Mouse (Mus musculus): ENCODE data around the gene Hoxc9. TPM values are rescaled to one million over a fixed set of nuclear protein-coding genes. Genes with fewer than 3 reads are reported as not detected.

The Hoxc9 gene
- polyA plus RNA-seq (2015; fragmentation: Nextera tagmentation; extraction: Ambion mirVana): not detected in 2 replicates

- ATAC-seq: no peak
- Histone ChIP-seq H3K36me3 (no peaks in the 10 kb centered on the region), H3K9me3 (no peaks in the 10 kb centered on the region), H3K27me3 (peaks cover 100% of the 10 kb centered on the region), H3K4me2 (replicated peaks) (no peak within 1 kb of the TSS), H3K9ac (replicated peaks) (no peak within 1 kb of the TSS), H3K4me3 (replicated peaks) (no peak within 1 kb of the TSS), H3K27ac (no peak within 1 kb of the TSS), H3K4me1 (replicated peaks) (no peaks in the 10 kb centered on the region)
- whole genome bisulfite sequencing: 2% methylated on average over 17 of the region's 20 CpGs
These were observed at the start of gene Hoxc9 for GRCm38 (mm10) chr15:102976171-102976570. Gene Hoxc9, plus strand, starts transcription at chr15:102976439.

- Histone ChIP-seq H3K4me1 (replicated peaks) (no peaks in the 10 kb centered on the region), H3K9ac (replicated peaks) (no peak overlapping the region), H3K4me2 (replicated peaks) (no peak overlapping the region), H3K36me3 (no peaks in the 10 kb centered on the region), H3K27me3 (peaks cover 99% of the 10 kb centered on the region), H3K4me3 (replicated peaks) (no peak overlapping the region), H3K27ac (no peak overlapping the region), H3K9me3 (no peaks in the 10 kb centered on the region)
- under 1% methylated on average over 40 of the region's 40 CpGs for WGBS
- no peak for ATAC-seq
These were observed 49.1 kb upstream of the Hoxc9 start for GRCm38 (mm10) chr15:102927032-102927645.

GRCm38 (mm10) chr15:102931706-102932358, 44.4 kb upstream of the Hoxc9 start:
- Histone ChIP-seq H3K9me3 (no peaks in the 10 kb centered on the region), H3K4me3 (replicated peaks) (no peak overlapping the region), H3K36me3 (no peaks in the 10 kb centered on the region), H3K27me3 (peaks cover 100% of the 10 kb centered on the region), H3K4me1 (replicated peaks) (no peaks in the 10 kb centered on the region), H3K9ac (replicated peaks) (no peak overlapping the region), H3K27ac (no peak overlapping the region), H3K4me2 (replicated peaks) (no peak overlapping the region)
- no peak for ATAC-seq
- under 1% methylated on average over 23 of the region's 23 CpGs for WGBS

- Histone ChIP-seq H3K27me3 (peaks cover 100% of the 10 kb centered on the region), H3K9ac (replicated peaks) (no peak overlapping the region), H3K27ac (no peak overlapping the region), H3K4me3 (replicated peaks) (no peak overlapping the region), H3K4me2 (replicated peaks) (no peak overlapping the region), H3K4me1 (replicated peaks) (peaks cover 2% of the 10 kb centered on the region; the same call in 1 of the 2 replicates), H3K36me3 (no peaks in the 10 kb centered on the region), H3K9me3 (no peaks in the 10 kb centered on the region)
- whole genome bisulfite sequencing: 0% methylated on average over 12 of the region's 12 CpGs
- no peak for ATAC-seq
These were observed 41.8 kb upstream of the Hoxc9 start for GRCm38 (mm10) chr15:102934438-102934837.

- WGBS: under 1% methylated on average over 27 of the region's 27 CpGs
- H3K4me1 ChIP-seq (replicated peaks): peaks cover 6% of the 10 kb centered on the region; the same call in 1 of the 2 replicates
- H3K9ac ChIP-seq (replicated peaks): no peak overlapping the region
- H3K27ac ChIP-seq: no peak overlapping the region
- no peaks in the 10 kb centered on the region for H3K36me3 ChIP-seq
- no peak for ATAC-seq
- no peak overlapping the region for H3K4me2 ChIP-seq (replicated peaks)
- H3K9me3 ChIP-seq: no peaks in the 10 kb centered on the region
- no peak overlapping the region for H3K4me3 ChIP-seq (replicated peaks)
- peaks cover 100% of the 10 kb centered on the region for H3K27me3 ChIP-seq
These were observed 41.3 kb upstream of the Hoxc9 start for GRCm38 (mm10) chr15:102934897-102935296.

GRCm38 (mm10) chr15:102936279-102936972, 39.8 kb upstream of the Hoxc9 start, which contains the start of gene Hoxc12:
Gene Hoxc12, plus strand, starts transcription at chr15:102936757.
- H3K36me3 ChIP-seq: no peaks in the 10 kb centered on the region
- ATAC-seq: no peak
- H3K4me3 ChIP-seq (replicated peaks): no peak within 1 kb of the TSS
- 1% methylated on average over 30 of the region's 31 CpGs for WGBS
- no peaks in the 10 kb centered on the region for H3K9me3 ChIP-seq
- H3K27ac ChIP-seq: no peak within 1 kb of the TSS
- no peak within 1 kb of the TSS for H3K4me2 ChIP-seq (replicated peaks)
- H3K9ac ChIP-seq (replicated peaks): no peak within 1 kb of the TSS
- peaks cover 6% of the 10 kb centered on the region; the same call in 1 of the 2 replicates for H3K4me1 ChIP-seq (replicated peaks)
- H3K27me3 ChIP-seq: peaks cover 100% of the 10 kb centered on the region

- WGBS: under 1% methylated on average over 45 of the region's 50 CpGs
- Histone ChIP-seq H3K4me1 (replicated peaks) (peaks cover 6% of the 10 kb centered on the region; the same call in 1 of the 2 replicates), H3K27ac (no peak overlapping the region), H3K36me3 (no peaks in the 10 kb centered on the region), H3K4me2 (replicated peaks) (no peak overlapping the region), H3K9me3 (no peaks in the 10 kb centered on the region), H3K9ac (replicated peaks) (no peak overlapping the region), H3K27me3 (peaks cover 100% of the 10 kb centered on the region), H3K4me3 (replicated peaks) (no peak overlapping the region)
- no peak for ATAC-seq
These were observed 39.1 kb upstream of the Hoxc9 start for GRCm38 (mm10) chr15:102937036-102937666.

GRCm38 (mm10) chr15:102939256-102940155, 36.7 kb upstream of the Hoxc9 start:
- WGBS: 1% methylated on average over 33 of the region's 34 CpGs
- Histone ChIP-seq H3K27me3 (peaks cover 100% of the 10 kb centered on the region), H3K4me1 (replicated peaks) (peaks cover 10% of the 10 kb centered on the region; the same call in 1 of the 2 replicates), H3K36me3 (no peaks in the 10 kb centered on the region), H3K9ac (replicated peaks) (no peak overlapping the region), H3K9me3 (no peaks in the 10 kb centered on the region), H3K27ac (no peak overlapping the region), H3K4me2 (replicated peaks) (no peak overlapping the region), H3K4me3 (replicated peaks) (no peak overlapping the region)
- ATAC-seq: no peak

GRCm38 (mm10) chr15:102942739-102943467, 33.3 kb upstream of the Hoxc9 start:
- H3K9ac ChIP-seq (replicated peaks): no peak overlapping the region
- 0 out of 2 replicates have a peak overlapping the region, but pooled peaks have one; percentile 11 for H3K4me3 ChIP-seq (replicated peaks)

GRCm38 (mm10) chr15:102943468-102943813, 32.8 kb upstream of the Hoxc9 start:
- Histone ChIP-seq H3K4me2 (replicated peaks) (no peak overlapping the region), H3K4me1 (replicated peaks) (peaks cover 10% of the 10 kb centered on the region; the same call in 1 of the 2 replicates), H3K9ac (replicated peaks) (no peak overlapping the region), H3K4me3 (replicated peaks) (no peak overlapping the region), H3K27me3 (peaks cover 100% of the 10 kb centered on the region), H3K9me3 (no peaks in the 10 kb centered on the region), H3K36me3 (no peaks in the 10 kb centered on the region), H3K27ac (no peak overlapping the region)
- no peak for ATAC-seq
- WGBS: 2% methylated on average over 5 of the region's 5 CpGs

More at GRCm38 (mm10) chr15:102942739-102943467, 33.3 kb upstream of the Hoxc9 start:
- Histone ChIP-seq H3K36me3 (no peaks in the 10 kb centered on the region), H3K27ac (no peak overlapping the region), H3K27me3 (peaks cover 100% of the 10 kb centered on the region), H3K4me1 (replicated peaks) (peaks cover 10% of the 10 kb centered on the region; the same call in 1 of the 2 replicates), H3K4me2 (replicated peaks) (peak overlapping the region; percentile 31), H3K9me3 (no peaks in the 10 kb centered on the region)
- WGBS: under 1% methylated on average over 53 of the region's 53 CpGs
- no peak for ATAC-seq
